Mouse (Mus musculus): ENCODE measurements at regions not wholly inside any gene's neighbourhood (a gene's known extent, or its start where the extent isn't known, plus 50 kb on each side); places are given as distances from the start of the nearest gene placed in this dataset.

- H3K36me3 ChIP-seq (ENCODE audit: insufficient read depth, low read length): no peaks in the 10 kb centered on the region
- no peak overlapping the region for H3K9ac ChIP-seq (replicated peaks; ENCODE audit: low read length)
- H3K27me3 ChIP-seq (ENCODE audit: insufficient read depth, low read length): no peaks in the 10 kb centered on the region
- no peak overlapping the region for H3K4me2 ChIP-seq (replicated peaks; ENCODE audit: low read depth, low read length)
- no peak overlapping the region for H3K4me3 ChIP-seq (ENCODE audit: low read length)
- no peak overlapping the region for H3K27ac ChIP-seq (ENCODE audit: low read length)
- no peaks in the 10 kb centered on the region for H3K4me1 ChIP-seq (ENCODE audit: insufficient read depth, low read length)
- no peaks in the 10 kb centered on the region for H3K9me3 ChIP-seq (ENCODE audit: low read length)
- no peak for ATAC-seq (ENCODE audit: low FRiP score, low TSS enrichment)
- WGBS: 86% methylated on average over 3 of the region's 3 CpGs
Observed at GRCm38 (mm10) chr4:10290326-10290725, 584.0 kb upstream of the 2610301B20Rik start.

DNA sequence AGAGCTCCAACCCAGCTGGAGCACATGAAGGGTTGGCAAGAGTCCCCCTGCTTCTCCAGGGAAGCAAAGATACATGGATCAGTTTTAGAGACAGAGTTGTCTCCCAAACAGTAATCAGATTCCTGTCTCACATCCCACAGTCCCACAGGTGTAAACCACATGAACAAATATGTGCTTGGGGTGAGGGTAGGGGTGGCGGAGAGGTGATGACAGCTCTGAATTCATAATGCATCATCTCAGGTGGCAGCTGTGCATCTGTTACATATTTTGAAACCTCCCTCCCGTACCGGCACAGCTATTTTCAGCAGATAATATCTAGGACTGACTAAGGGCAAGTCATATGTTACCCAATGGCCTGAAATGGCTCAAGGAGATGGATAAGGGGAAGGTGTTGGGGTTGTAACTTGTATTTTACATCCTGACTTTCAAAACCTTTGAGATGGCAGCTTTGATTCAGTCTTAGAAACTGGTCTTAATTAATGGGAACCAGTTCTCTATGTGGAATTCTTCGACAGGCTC is 579.2 kb upstream of the 2610301B20Rik start:
- 88% methylated on average over 4 of the region's 4 CpGs for WGBS
- Histone ChIP-seq H3K27ac (ENCODE audit: low read length) (no peak overlapping the region), H3K9me3 (ENCODE audit: low read length) (no peaks in the 10 kb centered on the region)

GRCm38 (mm10) chr4:10296220-10296619 is 578.1 kb upstream of the 2610301B20Rik start:
- H3K9me3 ChIP-seq (ENCODE audit: low read length): no peaks in the 10 kb centered on the region
- ATAC-seq (ENCODE audit: low FRiP score, low TSS enrichment): no peak
- H3K27me3 ChIP-seq (ENCODE audit: insufficient read depth, low read length): no peaks in the 10 kb centered on the region
- no peak overlapping the region for H3K4me2 ChIP-seq (replicated peaks; ENCODE audit: low read depth, low read length)
- H3K4me1 ChIP-seq (ENCODE audit: insufficient read depth, low read length): no peaks in the 10 kb centered on the region
- no peak overlapping the region for H3K9ac ChIP-seq (replicated peaks; ENCODE audit: low read length)
- no peaks in the 10 kb centered on the region for H3K36me3 ChIP-seq (ENCODE audit: insufficient read depth, low read length)
- 91% methylated on average over 1 of the region's 1 CpGs for WGBS
- H3K4me3 ChIP-seq (ENCODE audit: low read length): no peak overlapping the region
- H3K27ac ChIP-seq (ENCODE audit: low read length): no peak overlapping the region

More for the DNA sequence above, 579.2 kb upstream of the 2610301B20Rik start:
- no peaks in the 10 kb centered on the region for H3K36me3 ChIP-seq (ENCODE audit: insufficient read depth, low read length)
- no peak for ATAC-seq (ENCODE audit: low FRiP score, low TSS enrichment)
- H3K27me3 ChIP-seq (ENCODE audit: insufficient read depth, low read length): no peaks in the 10 kb centered on the region
- no peak overlapping the region for H3K4me2 ChIP-seq (replicated peaks; ENCODE audit: low read depth, low read length)
- H3K4me1 ChIP-seq (ENCODE audit: insufficient read depth, low read length): no peaks in the 10 kb centered on the region
- no peak overlapping the region for H3K4me3 ChIP-seq (ENCODE audit: low read length)
- no peak overlapping the region for H3K9ac ChIP-seq (replicated peaks; ENCODE audit: low read length)

DNA sequence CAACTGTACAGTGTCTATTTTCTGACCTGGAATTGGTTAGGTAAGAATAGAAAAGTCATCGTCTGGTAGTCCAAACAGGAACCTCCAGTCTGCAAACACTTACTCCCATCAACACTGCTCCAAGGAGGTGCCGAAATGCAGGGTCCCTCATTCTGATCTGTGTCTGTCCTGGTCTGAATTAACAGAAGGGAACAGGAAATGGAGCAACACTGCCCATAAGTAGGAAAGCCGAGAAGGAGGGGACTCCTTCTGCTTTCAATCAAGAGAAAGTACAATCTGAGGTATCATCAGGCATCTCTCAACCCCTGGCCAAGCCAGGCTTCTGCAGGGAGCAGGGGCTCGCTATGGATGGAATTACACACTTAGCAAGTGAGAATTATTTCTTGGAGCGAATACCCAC is 562.4 kb upstream of the 2610301B20Rik start:
- Histone ChIP-seq H3K4me3 (ENCODE audit: low read length) (no peak overlapping the region), H3K27ac (ENCODE audit: low read length) (no peak overlapping the region), H3K4me1 (ENCODE audit: insufficient read depth, low read length) (no peaks in the 10 kb centered on the region), H3K9ac (replicated peaks; ENCODE audit: low read length) (no peak overlapping the region), H3K36me3 (ENCODE audit: insufficient read depth, low read length) (no peaks in the 10 kb centered on the region), H3K4me2 (replicated peaks; ENCODE audit: low read depth, low read length) (no peak overlapping the region), H3K27me3 (ENCODE audit: insufficient read depth, low read length) (no peaks in the 10 kb centered on the region), H3K9me3 (ENCODE audit: low read length) (no peaks in the 10 kb centered on the region)
- WGBS: 54% methylated on average over 5 of the region's 5 CpGs
- ATAC-seq (ENCODE audit: low FRiP score, low TSS enrichment): no peak

DNA sequence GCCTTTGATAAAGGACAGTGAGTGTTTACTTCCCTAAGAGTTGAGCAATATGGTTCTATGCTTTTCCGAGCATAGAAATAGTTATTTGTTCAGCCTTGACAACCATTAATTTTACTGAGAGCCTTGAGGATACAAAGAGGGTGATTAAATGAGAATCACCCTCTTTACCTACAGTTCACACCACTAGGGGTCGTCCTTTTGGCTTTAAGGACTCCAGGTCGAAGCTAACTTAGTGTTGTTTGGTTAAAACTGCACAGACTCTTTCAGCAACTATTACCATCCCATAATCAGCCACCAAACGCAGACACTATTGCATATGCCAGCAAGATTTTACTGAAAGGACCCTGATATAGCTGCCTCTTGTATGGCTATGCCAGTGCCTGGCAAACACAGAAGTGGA is 559.2 kb upstream of the 2610301B20Rik start:
- Histone ChIP-seq H3K4me1 (ENCODE audit: insufficient read depth, low read length) (no peaks in the 10 kb centered on the region), H3K9me3 (ENCODE audit: low read length) (no peaks in the 10 kb centered on the region), H3K4me3 (ENCODE audit: low read length) (no peak overlapping the region), H3K36me3 (ENCODE audit: insufficient read depth, low read length) (no peaks in the 10 kb centered on the region), H3K9ac (replicated peaks; ENCODE audit: low read length) (no peak overlapping the region), H3K27ac (ENCODE audit: low read length) (no peak overlapping the region), H3K4me2 (replicated peaks; ENCODE audit: low read depth, low read length) (no peak overlapping the region), H3K27me3 (ENCODE audit: insufficient read depth, low read length) (no peaks in the 10 kb centered on the region)
- ATAC-seq (ENCODE audit: low FRiP score, low TSS enrichment): no peak
- 74% methylated on average over 4 of the region's 4 CpGs for WGBS

DNA sequence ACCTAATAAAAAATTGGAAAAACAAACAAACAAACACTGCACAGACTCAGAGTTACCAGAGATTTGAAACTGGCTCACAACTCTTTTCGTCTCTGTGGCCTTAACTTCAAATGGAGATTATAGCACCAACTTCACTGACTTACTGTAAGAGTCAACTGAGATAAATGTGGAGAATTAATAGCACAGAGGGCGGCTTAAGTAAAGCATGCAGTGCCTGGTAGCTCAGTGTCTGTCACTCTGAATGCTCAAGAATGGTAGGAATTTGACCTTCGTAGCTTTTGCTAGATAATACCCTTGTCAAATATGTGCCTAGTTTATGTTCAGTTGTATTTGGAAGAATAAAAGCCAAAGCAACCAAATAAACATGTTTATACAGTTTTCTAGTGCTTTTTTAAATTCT is 558.4 kb upstream of the 2610301B20Rik start:
- WGBS: 71% methylated on average over 3 of the region's 3 CpGs
- Histone ChIP-seq H3K27me3 (ENCODE audit: insufficient read depth, low read length) (no peaks in the 10 kb centered on the region), H3K27ac (ENCODE audit: low read length) (no peak overlapping the region), H3K4me1 (ENCODE audit: insufficient read depth, low read length) (no peaks in the 10 kb centered on the region), H3K4me2 (replicated peaks; ENCODE audit: low read depth, low read length) (no peak overlapping the region), H3K9me3 (ENCODE audit: low read length) (no peaks in the 10 kb centered on the region), H3K36me3 (ENCODE audit: insufficient read depth, low read length) (no peaks in the 10 kb centered on the region), H3K4me3 (ENCODE audit: low read length) (no peak overlapping the region), H3K9ac (replicated peaks; ENCODE audit: low read length) (no peak overlapping the region)
- no peak for ATAC-seq (ENCODE audit: low FRiP score, low TSS enrichment)

- H3K27ac ChIP-seq (ENCODE audit: low read length): no peak overlapping the region
- WGBS: 66% methylated on average over 2 of the region's 2 CpGs
- H3K27me3 ChIP-seq (ENCODE audit: insufficient read depth, low read length): no peaks in the 10 kb centered on the region
- H3K4me1 ChIP-seq (ENCODE audit: insufficient read depth, low read length): no peaks in the 10 kb centered on the region
- no peak for ATAC-seq (ENCODE audit: low FRiP score, low TSS enrichment)
- no peak overlapping the region for H3K9ac ChIP-seq (replicated peaks; ENCODE audit: low read length)
- H3K36me3 ChIP-seq (ENCODE audit: insufficient read depth, low read length): no peaks in the 10 kb centered on the region
- no peak overlapping the region for H3K4me3 ChIP-seq (ENCODE audit: low read length)
- no peak overlapping the region for H3K4me2 ChIP-seq (replicated peaks; ENCODE audit: low read depth, low read length)
- no peaks in the 10 kb centered on the region for H3K9me3 ChIP-seq (ENCODE audit: low read length)
Observed at GRCm38 (mm10) chr4:10344147-10344546, 530.2 kb upstream of the 2610301B20Rik start.

- 58% methylated on average over 4 of the region's 4 CpGs for WGBS
- Histone ChIP-seq H3K4me1 (ENCODE audit: insufficient read depth, low read length) (no peaks in the 10 kb centered on the region), H3K27me3 (ENCODE audit: insufficient read depth, low read length) (no peaks in the 10 kb centered on the region), H3K27ac (ENCODE audit: low read length) (no peak overlapping the region), H3K9me3 (ENCODE audit: low read length) (no peaks in the 10 kb centered on the region), H3K36me3 (ENCODE audit: insufficient read depth, low read length) (no peaks in the 10 kb centered on the region), H3K4me2 (replicated peaks; ENCODE audit: low read depth, low read length) (no peak overlapping the region), H3K9ac (replicated peaks; ENCODE audit: low read length) (no peak overlapping the region), H3K4me3 (ENCODE audit: low read length) (no peak overlapping the region)
- no peak for ATAC-seq (ENCODE audit: low FRiP score, low TSS enrichment)
Observed at GRCm38 (mm10) chr4:10351876-10352627, 522.2 kb upstream of the 2610301B20Rik start.

GRCm38 (mm10) chr4:10357572-10357971 is 516.7 kb upstream of the 2610301B20Rik start:
- no peak overlapping the region for H3K4me3 ChIP-seq (ENCODE audit: low read length)
- H3K4me1 ChIP-seq (ENCODE audit: insufficient read depth, low read length): no peaks in the 10 kb centered on the region
- H3K36me3 ChIP-seq (ENCODE audit: insufficient read depth, low read length): no peaks in the 10 kb centered on the region
- no peak overlapping the region for H3K9ac ChIP-seq (replicated peaks; ENCODE audit: low read length)
- H3K27ac ChIP-seq (ENCODE audit: low read length): no peak overlapping the region
- H3K4me2 ChIP-seq (replicated peaks; ENCODE audit: low read depth, low read length): no peak overlapping the region
- no peak for ATAC-seq (ENCODE audit: low FRiP score, low TSS enrichment)
- H3K27me3 ChIP-seq (ENCODE audit: insufficient read depth, low read length): no peaks in the 10 kb centered on the region
- WGBS: 80% methylated on average over 3 of the region's 3 CpGs
- H3K9me3 ChIP-seq (ENCODE audit: low read length): no peaks in the 10 kb centered on the region

GRCm38 (mm10) chr4:10389790-10390189 is 484.5 kb upstream of the 2610301B20Rik start:
- no peak overlapping the region for H3K4me2 ChIP-seq (replicated peaks; ENCODE audit: low read depth, low read length)
- H3K9ac ChIP-seq (replicated peaks; ENCODE audit: low read length): no peak overlapping the region
- no peaks in the 10 kb centered on the region for H3K4me1 ChIP-seq (ENCODE audit: insufficient read depth, low read length)
- H3K9me3 ChIP-seq (ENCODE audit: low read length): no peaks in the 10 kb centered on the region
- H3K27ac ChIP-seq (ENCODE audit: low read length): no peak overlapping the region
- no peaks in the 10 kb centered on the region for H3K27me3 ChIP-seq (ENCODE audit: insufficient read depth, low read length)
- H3K4me3 ChIP-seq (ENCODE audit: low read length): no peak overlapping the region
- no peak for ATAC-seq (ENCODE audit: low FRiP score, low TSS enrichment)
- WGBS: 21% methylated on average over 2 of the region's 2 CpGs
- H3K36me3 ChIP-seq (ENCODE audit: insufficient read depth, low read length): no peaks in the 10 kb centered on the region

Data from kidney, embryonic 16.5 days (tissue).